Mouse (Mus musculus) heart, adult 11 months (tissue): ENCODE results near the gene Exoc4.

ENCODE experiments used
- DNase-seq: peaks from one replicate; pipeline ENCODE4 v3.0.0; 2022

Exoc4 gene

DNA sequence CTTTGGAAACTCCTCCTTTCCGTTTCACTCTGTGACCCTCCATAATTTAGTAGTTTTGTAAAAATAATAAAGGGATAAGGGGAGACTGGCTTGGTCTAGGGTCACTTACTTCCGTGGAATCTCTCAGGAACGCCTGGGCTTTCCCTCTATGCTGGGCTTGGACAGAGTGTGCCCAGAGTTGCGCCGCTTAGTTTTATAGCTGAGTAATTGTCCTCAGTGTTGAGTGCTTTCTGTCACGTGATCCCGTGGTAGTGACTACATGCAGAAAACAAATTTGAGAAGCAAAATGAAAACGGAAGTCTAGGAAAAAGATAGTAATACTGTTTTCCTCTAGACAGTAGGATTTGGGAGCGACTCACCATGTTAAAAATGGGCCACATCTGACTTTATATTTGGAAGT lies 235.7 kb downstream of the Exoc4 start:
- DNase-seq, result peak; percentile 87

DNA sequence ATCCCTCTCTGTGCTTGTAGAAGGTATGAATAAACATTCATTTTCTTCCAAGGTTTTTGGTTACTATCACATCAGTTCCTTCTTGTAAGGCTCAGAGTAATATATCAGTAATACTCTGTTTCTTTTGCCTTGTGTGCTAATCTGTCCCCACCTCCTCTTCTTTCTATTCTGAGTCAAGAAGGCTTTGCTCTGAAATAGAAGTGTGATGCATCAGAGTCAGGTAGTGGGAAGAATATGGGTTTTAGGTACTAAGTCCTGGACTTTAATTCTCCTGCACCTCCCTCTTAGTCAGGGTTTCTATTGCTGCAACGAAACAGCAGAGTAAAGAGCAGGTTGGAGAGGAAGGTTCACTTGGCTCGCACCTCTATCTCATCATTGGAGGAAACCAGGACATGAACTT lies 240.9 kb downstream of the Exoc4 start:
- no peak for DNase-seq

DNA sequence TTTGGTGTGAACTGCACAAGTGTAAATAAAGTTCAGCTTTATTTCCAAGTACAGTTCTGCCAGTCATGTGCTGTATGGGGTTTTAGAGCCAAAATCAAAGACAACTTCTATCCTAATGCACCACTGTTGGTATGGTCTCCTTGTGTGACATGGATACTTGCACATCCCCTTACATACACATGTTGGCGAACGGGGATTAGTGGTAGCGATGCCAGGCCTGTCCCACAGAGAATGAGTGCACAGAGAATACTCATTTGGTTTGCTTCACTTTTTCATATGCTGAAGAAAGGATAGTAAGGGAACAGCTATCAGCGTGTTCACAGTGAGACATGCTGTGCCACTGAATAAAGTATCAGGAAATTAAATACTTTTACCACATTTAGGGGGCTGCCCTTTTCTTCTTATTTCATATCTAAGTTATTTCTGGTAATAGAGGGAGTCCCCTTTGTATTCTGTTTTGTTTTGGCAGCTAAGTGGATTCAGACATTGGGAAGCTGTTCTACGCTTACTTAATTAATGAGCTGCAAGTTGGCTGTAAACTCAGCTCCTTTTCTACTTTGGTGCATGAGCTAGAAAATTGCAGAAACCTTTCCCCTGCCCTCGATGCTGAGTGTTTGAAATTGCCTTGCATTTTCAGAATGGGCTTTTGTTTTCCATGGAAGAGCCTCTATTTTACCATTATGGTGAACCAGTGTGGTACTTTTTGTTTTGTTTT lies 247.4 kb downstream of the Exoc4 start:
- DNase-seq, result no peak

DNA sequence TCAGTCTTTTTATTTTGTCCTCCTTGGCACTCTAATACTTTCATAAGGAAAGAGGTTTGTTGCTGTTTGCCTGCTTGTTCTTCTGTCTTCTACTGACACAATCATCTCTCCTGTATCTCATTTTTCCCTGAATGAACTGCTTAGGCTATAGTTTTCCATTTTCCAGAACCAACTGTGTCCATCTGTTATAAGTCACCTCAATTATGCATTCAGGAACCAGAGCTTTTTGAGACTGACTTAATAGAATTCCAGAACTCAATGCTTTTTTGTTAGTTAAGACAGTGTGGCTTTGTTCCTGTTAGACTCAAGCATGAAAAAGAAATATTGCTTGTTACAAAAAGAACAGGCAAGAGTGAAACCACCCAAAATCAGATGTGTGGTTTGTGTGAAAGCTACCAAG lies 248.5 kb downstream of the Exoc4 start:
- DNase-seq, result no peak

DNA sequence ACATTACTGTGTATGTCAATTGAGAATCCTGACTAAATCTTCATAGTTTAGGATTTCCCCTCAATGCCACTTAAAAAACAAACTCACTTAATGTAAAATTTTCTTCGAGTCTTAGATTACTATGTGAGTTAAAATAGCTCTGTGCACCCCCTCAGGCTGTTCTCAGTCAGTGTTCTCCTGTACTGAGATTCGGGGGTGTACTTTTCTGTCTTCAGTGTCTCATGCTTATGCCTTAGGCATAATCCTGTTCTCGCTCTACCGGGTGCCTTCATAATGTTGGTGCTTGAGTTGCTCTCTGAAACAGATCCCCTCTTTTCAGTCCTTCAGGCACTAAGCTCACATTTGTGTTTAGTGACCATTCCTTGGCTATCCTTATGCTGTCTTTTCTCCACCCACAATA lies 253.5 kb downstream of the Exoc4 start:
- DNase-seq, result no peak

DNA sequence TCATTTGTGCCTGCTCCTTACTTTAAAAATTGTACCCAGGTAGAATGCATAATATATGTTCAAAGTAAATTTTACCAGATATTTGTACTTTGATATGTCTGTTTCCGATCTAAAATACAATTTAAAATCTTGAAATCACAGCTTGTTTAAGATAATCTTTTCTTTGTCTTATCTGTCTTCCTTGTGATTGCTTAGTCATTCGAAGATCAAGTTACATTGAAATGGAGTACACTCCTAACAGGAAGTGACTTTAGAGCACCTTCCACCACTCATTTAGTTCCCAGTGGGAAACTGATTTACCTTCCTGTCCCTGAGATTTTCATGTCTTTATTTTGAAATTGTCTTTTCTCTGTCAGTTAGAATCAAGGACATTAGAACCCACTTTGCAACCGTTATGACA lies 254.5 kb downstream of the Exoc4 start:
- no peak for DNase-seq

DNA sequence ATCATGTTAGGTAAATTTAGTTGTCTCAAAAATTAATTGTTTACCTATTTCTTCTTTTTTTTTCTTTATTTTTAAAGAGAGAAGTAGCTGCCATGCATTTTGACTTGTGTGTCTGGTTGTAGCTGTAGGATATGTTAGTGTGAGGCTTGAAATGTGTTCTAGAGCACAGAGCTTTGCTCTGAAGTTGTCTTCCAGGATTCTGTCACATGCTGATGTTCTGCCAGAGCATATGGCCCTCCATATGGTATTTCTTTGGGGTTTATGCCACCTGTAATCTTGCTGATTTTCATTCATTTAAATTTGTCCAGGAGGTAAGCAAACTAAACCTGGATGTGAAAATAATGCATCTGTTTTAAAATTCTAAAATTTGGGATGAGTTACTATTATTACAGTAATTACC lies 258.2 kb downstream of the Exoc4 start:
- no peak for DNase-seq

DNA sequence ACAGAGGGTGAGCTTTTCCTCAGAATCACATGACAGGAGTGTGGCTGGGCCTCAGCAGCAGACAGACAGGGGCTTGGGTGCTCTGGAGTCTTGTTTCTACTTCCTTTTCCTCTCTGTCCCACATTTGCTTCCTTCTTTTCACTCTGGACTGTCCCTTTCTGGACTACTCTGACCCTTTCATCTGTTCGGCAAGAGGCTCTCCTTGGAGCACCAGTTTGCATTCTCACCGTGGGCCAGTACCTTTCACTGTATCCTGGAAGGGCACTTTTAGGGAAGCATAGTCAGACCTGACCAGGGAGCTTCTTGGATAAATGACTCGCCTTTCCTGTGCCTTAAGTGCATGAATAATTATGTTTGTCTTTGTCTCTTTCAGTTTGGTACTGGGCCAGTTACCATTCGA lies 266.5 kb downstream of the Exoc4 start:
- DNase-seq, result peak; percentile 86

DNA sequence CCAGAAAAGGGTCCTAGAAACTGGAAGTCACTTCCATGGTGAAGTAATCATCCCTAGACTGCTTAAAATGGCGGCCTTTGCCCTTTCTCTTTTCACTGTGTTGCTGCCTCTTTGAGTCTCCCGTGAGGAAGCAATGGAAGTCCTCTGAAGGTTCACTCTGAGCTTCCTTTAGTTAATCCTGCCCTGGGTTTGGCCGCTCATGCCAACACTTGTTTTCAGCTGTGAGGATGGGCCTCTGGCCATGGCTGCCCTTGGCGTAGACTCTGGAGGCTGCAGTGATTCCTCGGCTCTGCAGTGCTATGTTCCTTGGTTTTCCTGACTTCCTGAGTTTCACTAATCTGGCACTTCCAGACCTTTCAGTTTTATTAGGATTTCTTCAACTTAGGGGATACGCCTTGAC lies 267.9 kb downstream of the Exoc4 start:
- DNase-seq, result peak; percentile 90

DNA sequence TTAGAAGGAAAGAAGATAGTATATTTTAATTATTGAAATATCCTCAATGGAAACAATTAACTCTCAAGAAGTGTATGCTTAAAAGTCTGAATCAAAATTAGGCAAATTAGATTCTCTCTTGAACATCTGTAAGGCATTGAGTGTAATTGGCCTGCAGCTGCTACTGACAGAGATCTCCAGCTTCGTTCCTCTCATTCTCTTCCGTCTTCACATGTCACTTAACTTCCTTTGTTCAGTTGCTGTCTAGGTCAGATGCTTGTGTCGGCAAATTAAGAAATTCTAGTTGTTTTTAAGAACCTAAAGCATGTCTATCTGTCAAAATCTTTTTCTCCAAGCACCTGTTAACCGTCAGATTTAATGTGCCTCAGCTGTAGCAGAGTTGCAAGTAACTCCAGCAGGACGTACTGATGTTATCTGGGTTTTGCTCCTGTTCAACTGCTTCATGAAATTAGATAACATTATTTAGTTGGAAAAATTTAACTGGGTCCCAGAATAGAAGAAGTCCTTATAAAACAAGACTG lies 269.1 kb downstream of the Exoc4 start:
- no peak for DNase-seq

DNA sequence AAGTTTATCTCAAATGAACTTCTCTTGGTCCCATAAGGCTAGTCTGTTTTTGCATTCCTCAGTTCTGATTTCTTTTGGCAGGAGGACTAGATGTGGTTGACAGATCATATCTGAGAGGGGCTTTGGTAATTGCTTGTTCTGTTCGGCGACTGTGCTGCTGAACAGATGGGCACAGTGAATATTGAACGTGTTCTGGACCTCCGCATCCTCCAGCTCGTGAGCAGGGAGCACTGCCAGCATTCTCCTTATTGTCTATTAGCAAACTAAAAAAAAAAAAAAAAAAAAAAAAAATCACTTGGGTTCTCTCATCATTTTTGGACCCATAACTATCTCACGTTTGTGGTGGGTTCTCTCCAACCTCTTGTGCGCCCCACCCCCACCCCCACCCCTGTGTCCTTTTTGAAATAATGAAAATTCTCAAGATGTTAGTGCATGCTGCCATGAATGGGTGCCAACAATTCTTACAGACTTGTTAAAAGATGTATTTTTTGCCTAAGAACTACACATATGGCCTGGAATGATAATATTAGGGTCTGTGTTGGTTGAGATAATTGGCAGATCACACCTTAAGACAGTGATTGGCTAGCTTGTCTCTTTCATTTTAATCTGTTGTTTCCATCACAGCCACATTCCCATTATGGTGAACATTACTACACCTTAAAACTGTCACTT lies 276.9 kb downstream of the Exoc4 start:
- DNase-seq, result no peak

DNA sequence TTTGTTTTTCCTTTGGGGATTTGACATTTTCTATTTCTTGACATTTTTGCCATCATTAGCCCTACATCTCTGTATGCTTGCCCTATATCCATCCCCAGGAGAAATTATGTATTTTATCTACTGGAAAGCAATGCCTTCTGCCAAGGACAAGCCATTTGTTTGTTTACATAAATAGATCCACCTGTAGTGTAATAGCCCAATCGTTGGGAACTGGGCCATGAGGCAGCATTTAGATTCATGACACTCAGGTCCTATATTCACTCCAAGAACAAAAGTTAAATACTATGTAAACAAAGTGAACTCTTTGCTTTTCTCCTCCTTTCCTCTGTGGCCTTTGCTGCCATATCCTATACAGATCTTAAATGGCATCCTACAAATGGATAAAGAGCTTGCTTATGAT lies 291.5 kb downstream of the Exoc4 start:
- no peak for DNase-seq

DNA sequence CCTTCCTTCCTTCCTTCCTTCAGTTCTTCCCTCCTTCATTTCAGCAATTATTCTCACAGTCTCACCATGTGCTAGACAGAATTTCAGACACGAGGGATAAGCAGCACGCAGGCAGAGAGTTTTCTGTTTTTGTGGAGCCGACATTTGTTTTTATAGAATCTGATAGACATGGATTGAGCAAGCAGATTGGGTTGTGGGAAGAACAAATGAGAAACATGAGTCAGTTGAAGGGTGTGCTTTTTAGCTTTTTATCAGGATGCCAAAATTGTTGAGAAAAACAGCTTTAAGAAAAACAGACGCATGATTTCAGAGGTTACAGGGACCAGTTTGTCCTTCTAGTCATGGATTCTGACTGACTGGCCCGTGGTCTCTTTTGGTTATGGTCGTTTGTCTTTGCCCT lies 293.8 kb downstream of the Exoc4 start:
- no peak for DNase-seq

DNA sequence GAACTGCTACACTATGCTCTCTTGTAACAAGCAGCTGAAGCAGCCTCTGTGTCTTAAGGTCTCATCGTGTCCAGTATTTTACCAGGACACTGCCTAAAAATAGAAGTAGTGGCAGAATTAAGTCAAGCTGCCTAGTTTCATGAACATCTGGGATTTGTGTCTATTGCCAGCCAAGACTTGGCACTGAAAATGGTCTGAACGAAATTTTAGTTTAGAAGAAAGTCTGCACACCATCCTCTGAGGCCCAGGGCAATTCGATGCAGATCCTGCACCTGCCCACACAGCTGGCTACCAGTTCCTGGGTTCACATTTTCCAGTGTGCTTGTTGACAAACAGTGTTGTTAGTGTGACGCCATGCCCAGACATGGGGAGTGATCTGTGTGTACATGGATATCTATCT lies 303.0 kb downstream of the Exoc4 start:
- DNase-seq, result no peak

DNA sequence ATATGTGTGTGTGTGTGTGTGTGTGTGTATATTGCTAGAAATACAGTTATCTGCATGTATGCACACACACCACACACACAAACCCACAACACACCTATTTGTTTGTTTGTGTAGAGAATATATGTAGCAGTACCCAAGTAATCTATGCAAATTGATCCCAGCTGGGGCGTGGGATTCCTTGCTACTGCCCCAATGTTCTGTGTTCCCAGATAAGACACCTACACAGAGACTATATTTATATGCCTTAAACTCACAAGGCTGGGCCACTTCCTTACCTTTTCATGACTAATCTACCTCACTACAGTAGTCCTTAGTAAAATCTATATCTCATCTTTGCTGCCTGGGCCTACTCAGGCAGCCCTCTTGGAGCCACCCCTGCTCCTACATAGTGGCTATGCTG lies 312.0 kb downstream of the Exoc4 start:
- no peak for DNase-seq

DNA sequence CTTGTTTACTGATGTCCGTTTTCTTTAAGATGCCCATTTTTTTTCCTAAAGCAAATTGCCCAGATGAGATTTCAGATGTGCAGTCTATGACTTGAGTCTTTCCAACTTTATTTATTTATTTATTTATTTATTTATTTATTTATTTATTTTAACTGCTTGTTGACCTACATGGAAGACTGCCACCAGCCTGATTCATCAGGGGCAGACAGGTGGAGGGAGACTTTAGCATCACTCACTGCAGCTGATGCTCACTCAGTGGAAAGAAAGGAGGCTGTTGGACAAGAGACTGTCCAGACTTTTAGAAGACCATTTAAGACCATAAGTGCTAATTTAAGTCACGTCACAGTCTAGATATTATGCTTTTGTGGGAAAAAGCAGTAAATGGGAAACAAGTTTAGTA lies 313.0 kb downstream of the Exoc4 start:
- DNase-seq, result no peak

DNA sequence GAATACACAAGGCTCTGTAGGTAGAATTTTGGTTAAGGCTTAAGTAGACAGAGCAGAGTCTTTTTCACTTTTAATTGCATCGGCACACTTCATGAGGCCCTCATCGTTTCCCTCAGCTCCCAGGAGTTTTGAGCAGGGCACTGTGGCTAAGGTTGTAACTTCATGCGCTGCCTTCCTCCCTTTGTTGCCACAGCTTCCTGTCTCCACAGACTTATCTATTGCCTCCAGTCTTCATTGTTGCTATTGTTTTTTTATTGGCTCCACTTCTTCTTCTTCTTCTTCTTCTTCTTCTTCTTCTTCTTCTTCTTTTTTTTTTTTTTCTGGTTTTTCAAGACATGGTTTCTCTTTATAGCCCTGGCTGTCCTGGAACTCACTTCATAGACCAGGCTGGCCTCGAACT lies 327.1 kb downstream of the Exoc4 start:
- DNase-seq, result no peak

DNA sequence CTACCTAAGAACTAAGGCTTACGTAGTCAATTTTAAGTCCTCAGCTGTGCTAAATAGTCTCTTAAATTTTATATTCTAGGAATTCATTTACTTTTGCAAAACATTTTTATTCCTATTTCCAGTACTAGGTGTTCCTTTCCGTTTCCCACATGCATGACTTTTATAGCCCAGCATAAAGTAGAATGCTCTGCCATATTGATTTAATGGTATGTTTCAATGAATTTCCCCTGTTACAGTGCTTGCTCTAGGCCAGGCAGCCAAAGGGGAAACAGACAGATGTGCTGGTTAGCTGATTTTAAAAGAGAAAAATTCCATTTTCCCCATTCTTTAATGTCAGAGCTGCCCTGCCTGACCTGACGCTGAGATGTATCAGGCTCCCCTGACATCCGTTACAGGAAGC lies 359.6 kb downstream of the Exoc4 start:
- DNase-seq, result no peak

DNA sequence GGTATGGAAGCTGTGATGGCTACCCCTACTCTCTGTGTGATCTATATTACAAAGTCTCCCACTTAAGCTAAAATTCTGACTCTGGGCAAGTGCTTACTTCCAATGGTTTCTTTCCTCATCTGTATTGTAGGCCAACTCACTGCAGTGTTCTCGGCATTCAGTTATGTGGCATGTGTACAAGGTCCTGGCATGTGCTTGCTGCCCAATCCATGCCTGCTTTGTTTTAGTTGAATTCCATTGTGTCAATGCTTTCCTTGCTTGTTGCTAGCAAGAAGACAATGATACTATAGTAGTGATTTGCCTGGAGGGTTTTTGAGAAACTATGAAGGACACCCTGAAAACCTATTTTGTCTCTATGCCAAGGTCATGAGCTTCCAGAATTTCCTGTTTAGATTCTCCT lies 365.1 kb downstream of the Exoc4 start:
- DNase-seq, result no peak

DNA sequence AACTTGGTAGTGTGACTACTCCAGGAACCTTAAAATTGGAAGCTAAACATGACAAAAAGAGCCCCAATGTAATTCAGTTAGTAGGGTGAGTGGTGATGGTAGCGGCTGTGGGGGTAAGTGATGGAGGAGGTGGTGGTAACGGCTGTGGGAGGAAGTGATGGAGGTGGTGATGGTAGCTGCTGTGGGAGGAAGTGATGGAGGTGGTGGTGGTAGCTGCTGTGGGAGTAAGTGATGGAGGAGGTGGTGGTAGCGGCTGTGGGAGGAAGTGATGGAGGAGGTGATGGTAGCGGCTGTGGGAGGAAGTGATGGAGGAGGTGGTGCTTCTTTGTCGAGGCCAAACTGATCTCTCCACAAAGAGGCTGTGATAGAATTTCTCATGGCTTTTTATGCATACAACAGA lies 369.7 kb downstream of the Exoc4 start:
- no peak for DNase-seq

DNA sequence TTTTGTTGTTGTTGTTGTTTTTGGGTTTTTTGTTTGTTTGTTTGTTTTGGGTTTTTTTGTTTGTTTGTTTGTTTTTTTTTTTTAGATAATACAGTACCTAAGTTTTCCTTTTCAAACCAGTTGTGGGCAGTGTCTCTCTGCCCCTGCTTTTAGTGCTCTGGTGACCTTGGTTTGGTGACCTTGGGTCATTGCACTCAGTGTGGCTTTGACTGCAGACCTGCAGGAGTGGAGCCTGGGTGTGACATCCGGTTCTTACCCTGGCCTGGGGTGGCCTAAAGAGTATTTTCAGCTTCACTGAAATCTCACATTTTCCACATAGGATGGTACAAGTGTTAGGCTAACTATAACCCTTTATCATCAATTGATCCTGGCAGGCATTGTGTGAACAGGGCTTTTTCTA lies 371.8 kb downstream of the Exoc4 start:
- no peak for DNase-seq

DNA sequence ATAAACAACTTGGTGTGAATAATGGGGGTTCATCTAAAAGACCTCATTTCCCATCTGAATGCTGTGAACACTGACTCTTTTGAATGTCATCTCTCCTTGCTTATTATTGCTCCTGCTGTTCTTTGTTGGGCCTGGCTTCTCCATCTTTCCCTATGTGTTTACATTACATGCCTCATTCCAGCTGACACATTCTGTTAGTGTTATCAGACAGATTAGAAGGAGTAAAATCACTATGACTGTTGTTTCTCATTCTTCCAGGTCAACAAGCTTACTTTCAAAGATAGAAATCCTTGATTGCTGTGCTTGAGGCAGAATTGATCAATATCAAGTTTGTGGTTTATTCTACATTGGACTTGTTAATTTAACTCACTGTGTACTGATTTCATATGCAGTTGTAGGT lies 377.0 kb downstream of the Exoc4 start:
- DNase-seq, result no peak

DNA sequence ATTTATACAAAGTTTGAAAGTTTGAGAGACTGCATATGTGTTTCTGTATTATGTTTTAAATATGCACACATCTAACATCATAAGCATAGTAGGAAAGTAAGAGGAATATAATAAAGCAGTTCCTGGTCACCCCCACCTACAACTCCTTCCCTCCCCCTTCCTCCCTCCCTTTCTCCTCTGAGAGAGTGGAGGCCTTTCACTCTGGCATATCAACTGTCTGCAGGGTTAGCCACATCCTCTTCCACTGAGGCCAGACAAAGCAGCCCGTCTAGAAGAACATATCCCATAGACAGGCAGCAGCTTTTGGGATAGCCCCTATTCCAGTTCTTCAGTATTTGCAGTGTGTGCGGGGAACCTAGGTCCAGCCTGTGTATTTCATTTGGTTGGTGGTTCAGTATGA lies 382.2 kb downstream of the Exoc4 start:
- no peak for DNase-seq

DNA sequence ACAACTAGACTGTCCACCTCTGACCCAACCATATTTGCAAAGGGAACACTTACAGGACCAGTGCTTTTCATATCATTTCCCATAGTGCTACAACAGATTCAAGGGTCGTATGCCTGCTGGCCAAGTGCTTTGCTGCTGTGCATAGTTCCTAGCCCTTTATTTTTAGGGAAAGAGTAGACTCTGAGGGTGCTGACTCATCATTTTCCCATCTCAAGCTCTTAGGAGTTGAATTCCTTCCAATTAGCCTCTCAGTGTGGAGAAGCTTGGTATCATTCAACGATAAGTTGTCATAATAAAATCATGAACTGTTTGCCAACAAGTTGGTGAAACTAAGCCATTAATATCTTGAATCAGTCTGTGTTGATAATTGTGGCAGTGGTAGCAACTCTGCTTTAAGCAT lies 388.3 kb downstream of the Exoc4 start:
- DNase-seq, result no peak
